Comparison of ENCODE assay signal across 8 mouse cellular contexts in the genomic region with DNA sequence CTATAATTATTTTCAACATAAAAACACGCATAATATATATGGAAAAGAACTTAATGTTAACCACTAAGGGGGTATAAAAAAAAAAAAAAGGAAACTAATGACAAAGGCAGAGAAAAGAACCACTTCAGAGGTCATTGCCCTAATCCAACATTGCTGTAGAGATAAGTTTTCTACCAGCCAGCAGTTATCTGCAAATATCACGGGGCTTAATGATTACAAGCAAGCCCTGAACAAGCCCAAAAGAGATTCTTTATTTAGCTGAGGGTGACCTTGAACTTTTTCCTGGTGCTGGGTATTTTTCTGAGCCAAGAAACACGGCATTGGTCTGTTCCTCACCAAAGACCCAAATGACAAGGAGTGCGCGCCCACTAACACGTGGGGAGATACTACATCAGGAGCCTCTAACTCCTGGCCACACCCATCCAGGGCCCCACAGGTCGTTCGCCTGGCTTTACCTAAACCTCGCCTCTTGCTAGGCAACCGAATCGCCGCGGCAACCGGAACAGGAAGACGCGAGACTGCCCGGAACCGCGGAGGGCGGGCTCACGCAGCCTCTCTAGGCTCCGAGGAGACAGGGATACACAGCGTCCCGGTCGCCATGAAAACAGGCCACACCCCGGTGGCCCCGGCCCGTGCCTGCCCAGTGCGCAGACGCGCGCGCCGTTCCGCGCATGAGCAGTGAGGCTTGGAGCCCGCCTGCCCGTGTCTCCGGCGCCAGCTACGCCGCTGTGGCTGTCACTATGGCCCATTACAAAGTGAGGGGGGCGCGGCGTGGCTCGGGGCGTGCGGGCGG. TPM values are rescaled to one million over a fixed set of nuclear protein-coding genes. Genes with fewer than 3 reads are reported as not detected.
DNase-seq lines count a peak whose midpoint lies in the region; ATAC-seq lines count a peak whose summit lies in the region.

A gene (plus strand): TSS at position 500 of the 793 bp plus-strand sequence.

- H3K27ac ChIP-seq in hindbrain, embryonic 16.5 days (ENCODE audit: low read depth, low read length): peak within 1 kb of the TSS; percentile 77
- H3K27ac ChIP-seq in macrophage: peak within 1 kb of the TSS; percentile 36

- H3K4me2 ChIP-seq in hindbrain, embryonic 16.5 days (ENCODE audit: low read length): peak within 1 kb of the TSS; percentile 91

- ATAC-seq in hindbrain, embryonic 16.5 days: peak; percentile 100

- WGBS in hindbrain, embryonic 16.5 days: under 1% methylated on average over 42 of the region's 49 CpGs
- under 1% methylated on average over 40 of the region's 49 CpGs for WGBS in macrophage (ENCODE audit: missing documents)

- no peaks in the 10 kb centered on the region for H3K36me3 ChIP-seq in hindbrain, embryonic 16.5 days (ENCODE audit: control insufficient read depth, insufficient read depth, low read length)
- peaks cover 7% of the 10 kb centered on the region for H3K36me3 ChIP-seq in macrophage (ENCODE audit: inconsistent target)

- DNase-seq in WW6 (ENCODE audit: low read depth, low spot score): peak; percentile 96
- DNase-seq in cerebellum, postnatal 4 days (ENCODE audit: low spot score in 2 of 2): peak; percentile 98 to 99
- DNase-seq in gastrocnemius, adult 18-20 months (ENCODE audit: low spot score): peak; percentile 99
- DNase-seq in left cerebral cortex, adult 18-20 months (ENCODE audit: low spot score in 2 of 2): peak; percentile 99
- peak; percentile 99 for DNase-seq in right cerebral cortex, adult 18-20 months
- peak; percentile 97 for DNase-seq in urinary bladder, postnatal 10 days (ENCODE audit: low spot score)

- H3K4me3 ChIP-seq in hindbrain, embryonic 16.5 days (ENCODE audit: low read length): peak within 1 kb of the TSS; percentile 84
- peak within 1 kb of the TSS; percentile 60 for H3K4me3 ChIP-seq in macrophage (ENCODE audit: inconsistent target)

- H3K9me3 ChIP-seq in hindbrain, embryonic 16.5 days (ENCODE audit: control insufficient read depth, low read length): no peaks in the 10 kb centered on the region

- H3K79me2 ChIP-seq in macrophage (ENCODE audit: inconsistent target): peaks cover 57% of the 10 kb centered on the region

- no peaks in the 10 kb centered on the region for H3K27me3 ChIP-seq in hindbrain, embryonic 16.5 days (replicated peaks; ENCODE audit: control insufficient read depth, insufficient read depth, low read length)

- H3K9ac ChIP-seq in hindbrain, embryonic 16.5 days (ENCODE audit: low read depth, low read length): peak within 1 kb of the TSS; percentile 75

- H3K4me1 ChIP-seq in hindbrain, embryonic 16.5 days (ENCODE audit: control insufficient read depth, insufficient read depth, low read depth, low read length): peaks cover 17% of the 10 kb centered on the region

RNA-seq across cellular contexts. Expression of the gene that starts here (rescaled TPM):
- total RNA-seq in gastrocnemius, adult 18-20 months (2021): 10 to 100 TPM; 17.9 to 19.5 TPM
- 29.7 and 35.6 TPM in 2 replicates for polyA plus RNA-seq in hindbrain, embryonic 16.5 days (2015; fragmentation: Nextera tagmentation; extraction: Ambion mirVana)
- 10 to 100 TPM; 12.3 to 14.0 TPM for total RNA-seq in left cerebral cortex, adult 18-20 months (2021)
- 10 to 100 TPM in 7 of 26 experiments, 1 to 10 TPM in 19; 1.1 to 22.8 (median 5.5) TPM for total RNA-seq in macrophage (2018; cell fraction: chromatin; rRNA removed)
- 1 to 10 TPM; 2.7 to 9.0 (median 5.0) TPM for total RNA-seq in macrophage (2018; cell fraction: cytosol; rRNA removed)
- 10 to 100 TPM in 2 of 26 experiments, 1 to 10 TPM in 24; 1.5 to 32.3 (median 4.6) TPM for total RNA-seq in macrophage (2018; cell fraction: nucleus; rRNA removed)
- 4.0 to 11.7 TPM (median 6.1 TPM) in 3 replicates for polyA plus RNA-seq in macrophage (2018)

Comparison
In these comparisons a context has a peak if more than half of its experiments do, and no peak if none do; other contexts are left out.
1. Peak in every context shown above with its lines: DNase-seq, ATAC-seq, H3K4me3 ChIP-seq and H3K27ac ChIP-seq.